In genomic region chr2:172885861-172886260, GRCm38 (mm10) we compare ENCODE assay signal across 12 mouse cellular contexts.
"Had no signal": no experiment of that assay in that cellular context is flagged by ENCODE, and none has a peak within 500 bp of the region (broad histone marks: within the 10 kb centered on the region; RNA-seq: fewer than 3 reads in every experiment).

No protein-coding gene starts in this region.

- DNase-seq: kidney, adult 18-20 months; kidney, postnatal 10 days; kidney, postnatal 4 days; right cerebral cortex, postnatal 4 days; spleen, adult 18-20 months; thymus, postnatal 4 days had no signal

- H3K4me2 ChIP-seq: limb, embryonic 15.5 days; liver, embryonic 12.5 days; midbrain, embryonic 11.5 days; midbrain, embryonic 15.5 days; neural tube, embryonic 13.5 days had no signal

- H3K4me3 ChIP-seq: layer of hippocampus, adult 2 months; limb, embryonic 15.5 days; liver, embryonic 12.5 days; midbrain, embryonic 15.5 days; neural tube, embryonic 13.5 days had no signal

- H3K9ac ChIP-seq: limb, embryonic 15.5 days; liver, embryonic 12.5 days; midbrain, embryonic 15.5 days; neural tube, embryonic 13.5 days had no signal

- H3K27me3 ChIP-seq: limb, embryonic 15.5 days; liver, embryonic 12.5 days; midbrain, embryonic 15.5 days; neural tube, embryonic 13.5 days had no signal

- H3K4me1 ChIP-seq: liver, embryonic 12.5 days; midbrain, embryonic 15.5 days had no signal

- H3K27ac ChIP-seq: layer of hippocampus, adult 2 months; limb, embryonic 15.5 days; liver, embryonic 12.5 days; midbrain, embryonic 15.5 days; neural tube, embryonic 13.5 days had no signal

- ATAC-seq: liver, embryonic 12.5 days; midbrain, embryonic 15.5 days had no signal

- H3K36me3 ChIP-seq: liver, embryonic 12.5 days; midbrain, embryonic 15.5 days; neural tube, embryonic 13.5 days had no signal

- H3K9me3 ChIP-seq: limb, embryonic 15.5 days; liver, embryonic 12.5 days; midbrain, embryonic 15.5 days; neural tube, embryonic 13.5 days had no signal
